Mouse (Mus musculus) layer of hippocampus, postnatal 36 days (tissue): ENCODE data around the gene Phf23. TPM values are rescaled to one million over a fixed set of nuclear protein-coding genes. Genes with fewer than 3 reads are reported as not detected.

Source experiments
- DNase-seq, 2 experiments: peaks; one replicate each; pipeline ENCODE4 v3.0.0; 2022
- microRNA-seq, 2 experiments: library from miRNA; unstranded; fragments of <30 nt; microRNA quantifications; one replicate each; pipeline ENCODE4 v1.2.0; 2021
- total RNA-seq, 2 experiments: library from RNA; stranded (reverse); gene quantifications; 2 replicates each; pipeline ENCODE4 v1.2.3; 2021

Gene Phf23
- total RNA-seq, 2 experiments from 2014 or later, result 45.4 to 47.4 TPM

- DNase-seq, result no peak
Observed at GRCm38 (mm10) chr11:70023481-70024150, 28.0 kb downstream of the Phf23 start.

- DNase-seq, result no peak
Observed at GRCm38 (mm10) chr11:70024151-70024514, 28.6 kb downstream of the Phf23 start.

GRCm38 (mm10) chr11:70026689-70027088 is 31.1 kb downstream of the Phf23 start:
- no peak for DNase-seq

- DNase-seq, result peak in 1 of 2 experiments; percentile 50
Observed at GRCm38 (mm10) chr11:70027397-70027796, 31.8 kb downstream of the Phf23 start.

- DNase-seq, result no peak
Observed at GRCm38 (mm10) chr11:70028401-70029129, 33.0 kb downstream of the Phf23 start.

GRCm38 (mm10) chr11:70029130-70029801 is 33.7 kb downstream of the Phf23 start:
- peak; percentile 81 to 83 for DNase-seq

- no peak for DNase-seq
Observed at GRCm38 (mm10) chr11:70029829-70030550, 34.4 kb downstream of the Phf23 start.

GRCm38 (mm10) chr11:70030651-70031320 is 35.2 kb downstream of the Phf23 start:
- DNase-seq, result no peak

- no peak for DNase-seq
Observed at GRCm38 (mm10) chr11:70031321-70031670, 35.7 kb downstream of the Phf23 start.

- DNase-seq, result no peak
Observed at GRCm38 (mm10) chr11:70038174-70038573, 42.6 kb downstream of the Phf23 start.

- DNase-seq, result no peak
Observed at GRCm38 (mm10) chr11:70039631-70040030, 44.1 kb downstream of the Phf23 start.

GRCm38 (mm10) chr11:70040184-70040583 is 44.6 kb downstream of the Phf23 start:
- DNase-seq, result no peak

- DNase-seq, result no peak
Observed at GRCm38 (mm10) chr11:70042309-70043085, 46.9 kb downstream of the Phf23 start.

GRCm38 (mm10) chr11:70043665-70044064 is 48.1 kb downstream of the Phf23 start:
- DNase-seq, result no peak

GRCm38 (mm10) chr11:70045435-70045834 is 49.9 kb downstream of the Phf23 start:
- no peak for DNase-seq

- no peak for DNase-seq
Observed at GRCm38 (mm10) chr11:70049366-70049765, 53.8 kb downstream of the Phf23 start.

Small RNAs within 50 kb of the gene (microRNA-seq; reads per million reads assigned to microRNA genes)
- gene Gm44349 (0 to 0.42 reads per million in 2 experiments), gene Mir324 (7,636 to 12,018 reads per million in 2 experiments)

Other genes starting within 250 kb of the Phf23 start
- gene Polr2a, start 237.1 kb upstream of the Phf23 start, total RNA-seq, result 10 to 100 TPM; 61.2 to 61.3 TPM
- gene Slc35g3, start 233.8 kb upstream of the Phf23 start, total RNA-seq, result not detected
- 100 to 1,000 TPM; 116 to 126 TPM for gene Zbtb4, start 229.9 kb upstream of the Phf23 start, total RNA-seq
- 1 to 10 TPM in 1 of 2 experiments, under 1 TPM in 1; 0.72 to 1.3 TPM for gene Chrnb1, start 199.8 kb upstream of the Phf23 start, total RNA-seq
- gene Fgf11, start 193.9 kb upstream of the Phf23 start, total RNA-seq, result 10 to 100 TPM; 29.2 to 31.6 TPM
- gene Tmem102, start 190.2 kb upstream of the Phf23 start, total RNA-seq, result under 1 TPM in 1 of 2 experiments, not detected in 1; 0.17 TPM
- gene Gm39566, start 180.5 kb upstream of the Phf23 start, total RNA-seq, result not detected
- gene Spem2, start 177.3 kb upstream of the Phf23 start, total RNA-seq, result not detected
- gene Spem1, start 173.6 kb upstream of the Phf23 start, total RNA-seq, result under 1 TPM; 0.57 to 0.63 TPM
- 100 to 1,000 TPM; 192 to 206 TPM for gene Nlgn2, start 158.0 kb upstream of the Phf23 start, total RNA-seq
- 100 to 1,000 TPM; 109 to 128 TPM for gene Tmem256, start 157.3 kb upstream of the Phf23 start, total RNA-seq
- 10 to 100 TPM; 16.3 to 16.6 TPM for gene Plscr3, start 149.4 kb upstream of the Phf23 start, total RNA-seq
- under 1 TPM in 1 of 2 experiments, not detected in 1; 0.18 TPM for gene Tnk1, start 137.0 kb upstream of the Phf23 start, total RNA-seq
- gene Tmem95, start 117.8 kb upstream of the Phf23 start, total RNA-seq, result not detected
- gene Kctd11, start 114.4 kb upstream of the Phf23 start, total RNA-seq, result 1 to 10 TPM; 1.1 TPM
- gene Acap1, start 100.2 kb upstream of the Phf23 start, total RNA-seq, result not detected
- gene 2810408A11Rik, start 94.8 kb upstream of the Phf23 start, total RNA-seq, result under 1 TPM; 0.46 to 0.95 TPM
- gene Neurl4, start 94.7 kb upstream of the Phf23 start, total RNA-seq, result 100 to 1,000 TPM; 117 to 118 TPM
- gene Gps2, start 81.9 kb upstream of the Phf23 start, total RNA-seq, result 10 to 100 TPM; 31.9 to 38.2 TPM
- 100 to 1,000 TPM; 416 to 445 TPM for gene Eif5a, start 73.8 kb upstream of the Phf23 start, total RNA-seq
- gene Ybx2, start 60.0 kb upstream of the Phf23 start, total RNA-seq, result 10 to 100 TPM; 10.9 to 11.1 TPM
- 1 to 10 TPM; 1.8 TPM for gene Slc2a4, start 47.6 kb upstream of the Phf23 start, total RNA-seq
- gene Cldn7, start 31.0 kb upstream of the Phf23 start, total RNA-seq, result not detected
- 100 to 1,000 TPM; 113 to 116 TPM for gene Ctdnep1, start 14.6 kb upstream of the Phf23 start, total RNA-seq
- gene Elp5, start 13.3 kb upstream of the Phf23 start, total RNA-seq, result 10 to 100 TPM; 77.5 to 78.4 TPM
- 100 to 1,000 TPM; 232 to 236 TPM for gene Gabarap, start 4.6 kb upstream of the Phf23 start, total RNA-seq
- gene Dvl2, start 4.8 kb downstream of the Phf23 start, total RNA-seq, result 10 to 100 TPM; 36.8 to 41.7 TPM
- 10 to 100 TPM; 54.9 to 58.6 TPM for gene Acadvl, start 19.6 kb downstream of the Phf23 start, total RNA-seq
- 100 to 1,000 TPM; 888 to 914 TPM for gene Dlg4, start 21.2 kb downstream of the Phf23 start, total RNA-seq
- 1 to 10 TPM in 1 of 2 experiments, not detected in 1; 1.2 TPM for gene Asgr1, start 58.3 kb downstream of the Phf23 start, total RNA-seq
- not detected for gene Asgr2, start 96.9 kb downstream of the Phf23 start, total RNA-seq
- under 1 TPM; 0.45 to 0.68 TPM for gene Mgl2, start 134.6 kb downstream of the Phf23 start, total RNA-seq
- gene Clec10a, start 160.4 kb downstream of the Phf23 start, total RNA-seq, result 1 to 10 TPM in 1 of 2 experiments, under 1 TPM in 1; 1.00 to 1.8 TPM
- 10 to 100 TPM; 30.5 to 34.6 TPM for gene Slc16a11, start 217.0 kb downstream of the Phf23 start, total RNA-seq
- 1 to 10 TPM; 6.9 to 9.4 TPM for gene Slc16a13, start 225.3 kb downstream of the Phf23 start, total RNA-seq
- gene Bcl6b, start 234.0 kb downstream of the Phf23 start, total RNA-seq, result 1 to 10 TPM; 1.1 to 1.3 TPM
- gene 0610010K14Rik, start 242.1 kb downstream of the Phf23 start, total RNA-seq, result 10 to 100 TPM; 41.4 to 45.6 TPM
- 1 to 10 TPM; 3.9 to 5.1 TPM for gene Gm21988, start 244.1 kb downstream of the Phf23 start, total RNA-seq
- gene Rnasek, start 244.1 kb downstream of the Phf23 start, total RNA-seq, result 100 to 1,000 TPM; 242 to 288 TPM